Mouse (Mus musculus): ENCODE measurements around the gene Mesp1. TPM values are rescaled to one million over a fixed set of nuclear protein-coding genes. Genes with fewer than 3 reads are reported as not detected.

The Mesp1 gene
- polyA plus RNA-seq, 2 experiments from 2014 or later, result not detected

Other genes with a start within 250 kb of the Mesp1 start
- not detected for gene Rhcg, start 176.1 kb downstream of the Mesp1 start, polyA plus RNA-seq (2017; shearing (Covaris generic))
- gene Ticrr, start 133.6 kb downstream of the Mesp1 start, polyA plus RNA-seq (2017; shearing (Covaris generic)), result under 1 TPM; 0.56 to 0.94 TPM
- gene Kif7, start 78.1 kb downstream of the Mesp1 start, polyA plus RNA-seq (2017; shearing (Covaris generic)), result under 1 TPM in 1 of 2 experiments, not detected in 1; 0.58 TPM
- not detected for gene Plin1, start 60.9 kb downstream of the Mesp1 start, polyA plus RNA-seq (2017; shearing (Covaris generic))
- 1 to 10 TPM; 2.9 to 3.2 TPM for gene Pex11a, start 50.7 kb downstream of the Mesp1 start, polyA plus RNA-seq (2017; shearing (Covaris generic))
- under 1 TPM in 1 of 2 experiments, not detected in 1; 0.28 TPM for gene Wdr93, start 50.6 kb downstream of the Mesp1 start, polyA plus RNA-seq (2017; shearing (Covaris generic))
- gene Mesp2, start 16.9 kb upstream of the Mesp1 start, polyA plus RNA-seq (2017; shearing (Covaris generic)), result under 1 TPM in 1 of 2 experiments, not detected in 1; 0.42 TPM
- gene Anpep, start 67.3 kb upstream of the Mesp1 start, polyA plus RNA-seq (2017; shearing (Covaris generic)), result under 1 TPM in 1 of 2 experiments, not detected in 1; 0.54 TPM
- 10 to 100 TPM; 31.8 to 32.9 TPM for gene Ap3s2, start 126.9 kb upstream of the Mesp1 start, polyA plus RNA-seq (2017; shearing (Covaris generic))
- not detected for gene Arpin, start 141.6 kb upstream of the Mesp1 start, polyA plus RNA-seq (2017; shearing (Covaris generic))
- gene Zfp710, start 231.0 kb upstream of the Mesp1 start, polyA plus RNA-seq (2017; shearing (Covaris generic)), result 1 to 10 TPM; 4.1 to 7.0 TPM